Mouse (Mus musculus) MEL (cell line): ENCODE measurements at regions not wholly inside any gene's neighbourhood (a gene's known extent, or its start where the extent isn't known, plus 50 kb on each side); places are given as distances from the start of the nearest gene placed in this dataset.
"Not testable (repeated sequence)": the region's sequence is repeated elsewhere in the genome, so short reads cannot be mapped to it uniquely, and the experiment has no call there.

Experiments used
- DNase-seq: peaks from one replicate; pipeline ENCODE4 v3.0.0; 2011; ENCODE audit warnings: low read depth, low spot score
- H3K27ac ChIP-seq: 2 replicates; pipeline ENCODE4 v1.5.1; 2012; ENCODE audit warnings: low read depth, mild to moderate bottlenecking, control low read depth, low read length, moderate library complexity; ENCODE audit not compliant: control insufficient read depth
- H3K27me3 ChIP-seq, 2 experiments: fragments of 150-350 bp in 1 of 2; sonication (generic) in 1 of 2; 2 replicates each; pipeline ENCODE4 v1.6.1; 2012; ENCODE audit warnings: low read length in 2 of 2, mild to moderate bottlenecking in 2 of 2, improper control_type of control experiment in 1 of 2, moderate library complexity in 1 of 2; ENCODE audit not compliant: insufficient read depth in 2 of 2, control insufficient read depth in 1 of 2
- H3K36me3 ChIP-seq, 2 experiments: 2 replicates each; pipeline ENCODE4 v1.6.1; 2012 to 2014; ENCODE audit warnings: low read length in 2 of 2, improper control_type of control experiment in 1 of 2, inconsistent platforms in 1 of 2, mild to moderate bottlenecking in 1 of 2; ENCODE audit not compliant: insufficient read depth in 2 of 2, control insufficient read depth in 1 of 2
- H3K4me1 ChIP-seq, 2 experiments: fragments of 150-350 bp in 1 of 2; sonication (generic) in 1 of 2; 2 replicates each; pipeline ENCODE4 v1.6.1; 2012; ENCODE audit warnings: low read length in 2 of 2, improper control_type of control experiment in 1 of 2, mild to moderate bottlenecking in 1 of 2; ENCODE audit not compliant: insufficient read depth in 2 of 2, control insufficient read depth in 1 of 2
- H3K4me3 ChIP-seq, 2 experiments: fragments of 150-350 bp in 1 of 2; sonication (generic) in 1 of 2; 2 replicates each; pipeline ENCODE4 v1.5.1; 2012; ENCODE audit warnings: low read depth in 2 of 2, low read length in 2 of 2, mild to moderate bottlenecking in 2 of 2, moderate library complexity in 2 of 2, control low read depth in 1 of 2, improper control_type of control experiment in 1 of 2; ENCODE audit not compliant: control insufficient read depth in 1 of 2, insufficient read depth in 1 of 2
- H3K79me2 ChIP-seq: 2 replicates; pipeline ENCODE4 v1.6.1; 2012; ENCODE audit warnings: mild to moderate bottlenecking, low read length, moderate library complexity; ENCODE audit not compliant: control insufficient read depth, poor library complexity, insufficient read depth
- H3K9ac ChIP-seq: 2 replicates; pipeline ENCODE4 v1.6.1; 2012; ENCODE audit warnings: low read depth, mild to moderate bottlenecking, control low read depth, low read length, moderate library complexity; ENCODE audit not compliant: control insufficient read depth, poor library complexity, severe bottlenecking
- H3K9me3 ChIP-seq: fragments of 150-350 bp; sonication (generic); replicated peaks from 2 replicates; pipeline ENCODE4 v1.6.1; 2012; ENCODE audit warnings: mild to moderate bottlenecking, low read length, improper control_type of control experiment, moderate library complexity; ENCODE audit not compliant: insufficient read depth
- BHLHE40 ChIP-seq: IDR thresholded peaks from 2 replicates; pipeline ENCODE4 v1.6.1; 2012; ENCODE audit warnings: low read depth, mild to moderate bottlenecking, inconsistent platforms, low read length, improper control_type of control experiment, borderline replicate concordance
- CHD1 ChIP-seq: IDR thresholded peaks from 2 replicates; pipeline ENCODE4 v1.6.1; 2012; ENCODE audit warnings: low read depth, mild to moderate bottlenecking, inconsistent platforms, low read length, improper control_type of control experiment
- E2F4 ChIP-seq: IDR thresholded peaks from 2 replicates; pipeline ENCODE4 v1.6.1; 2011; ENCODE audit warnings: low read depth, low read length, improper control_type of control experiment, borderline replicate concordance
- ELF1 ChIP-seq: IDR thresholded peaks from 2 replicates; pipeline ENCODE4 v1.6.1; 2014; ENCODE audit warnings: low read depth, mild to moderate bottlenecking, inconsistent platforms, low read length, improper control_type of control experiment, moderate library complexity
- ETS1 ChIP-seq: IDR thresholded peaks from 2 replicates; pipeline ENCODE4 v1.6.1; 2012; ENCODE audit warnings: low read depth, mild to moderate bottlenecking, inconsistent platforms, low read length, improper control_type of control experiment, moderate library complexity
- GABPA ChIP-seq: IDR thresholded peaks from 2 replicates; pipeline ENCODE4 v1.6.1; 2012; ENCODE audit warnings: low read depth, mild to moderate bottlenecking, inconsistent platforms, low read length, improper control_type of control experiment, moderate library complexity
- GATA1 ChIP-seq: IDR thresholded peaks from 2 replicates; pipeline ENCODE4 v1.6.1; 2011; ENCODE audit warnings: low read depth, low read length, improper control_type of control experiment
- HCFC1 ChIP-seq: IDR thresholded peaks from 2 replicates; pipeline ENCODE4 v1.6.1; 2012; ENCODE audit warnings: low read depth, mild to moderate bottlenecking, inconsistent platforms, low read length, improper control_type of control experiment, moderate library complexity
- KAT2A ChIP-seq: conservative IDR thresholded peaks from 2 replicates; pipeline ENCODE4 v1.6.1; 2012; ENCODE audit warnings: low read depth, low read length, improper control_type of control experiment, inconsistent platforms
- POLR2AphosphoS2 ChIP-seq: IDR thresholded peaks from 2 replicates; pipeline ENCODE4 v1.6.1; 2011; ENCODE audit warnings: low read length, improper control_type of control experiment
- RAD21 ChIP-seq: IDR thresholded peaks from 2 replicates; pipeline ENCODE4 v1.6.1; 2011; ENCODE audit warnings: mild to moderate bottlenecking, low read depth, low read length, improper control_type of control experiment
- SMC3 ChIP-seq: IDR thresholded peaks from 2 replicates; pipeline ENCODE4 v1.6.1; 2011; ENCODE audit warnings: low read depth, low read length, improper control_type of control experiment
- USF1 ChIP-seq: IDR thresholded peaks from 2 replicates; pipeline ENCODE4 v1.6.1; 2014; ENCODE audit warnings: low read depth, mild to moderate bottlenecking, inconsistent platforms, low read length, improper control_type of control experiment, moderate library complexity
- ZC3H11A ChIP-seq: IDR thresholded peaks from 2 replicates; pipeline ENCODE4 v1.6.1; 2012; ENCODE audit warnings: low read depth, mild to moderate bottlenecking, inconsistent platforms, low read length, improper control_type of control experiment
- ZKSCAN1 ChIP-seq: IDR thresholded peaks from 2 replicates; pipeline ENCODE4 v1.6.1; 2012; ENCODE audit warnings: low read depth, mild to moderate bottlenecking, inconsistent platforms, low read length, improper control_type of control experiment, moderate library complexity

DNA sequence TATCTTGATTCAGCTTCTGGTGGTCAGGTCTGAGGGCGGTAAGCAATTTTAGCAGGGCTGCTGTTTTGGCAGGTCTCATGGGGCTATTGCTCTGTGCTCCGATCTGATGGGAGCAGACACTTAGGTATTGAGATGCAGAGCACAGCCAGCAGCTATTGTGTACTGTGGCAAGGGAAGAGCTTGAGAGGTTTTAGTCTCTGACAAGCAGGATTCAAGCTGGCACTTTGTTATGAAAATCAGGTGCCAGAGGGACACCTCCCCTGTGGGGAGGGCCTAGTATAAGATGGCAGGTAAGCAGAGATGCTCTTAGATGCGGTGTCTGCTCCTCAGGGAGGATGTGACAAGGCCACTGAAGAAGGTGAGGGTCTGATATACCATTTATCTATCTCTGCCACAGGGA is 343.3 kb downstream of the Samd5 start:
- no peak overlapping the region for H3K9ac ChIP-seq
- H3K27me3 ChIP-seq = no peaks in the 10 kb centered on the region
- H3K79me2 ChIP-seq = no peaks in the 10 kb centered on the region
- no peak overlapping the region for H3K27ac ChIP-seq
- no peaks in the 10 kb centered on the region for H3K4me1 ChIP-seq
- no peak for DNase-seq
- H3K9me3 ChIP-seq = no peaks in the 10 kb centered on the region
- H3K4me3 ChIP-seq = no peak overlapping the region
- no peak for TF ChIP-seq E2F4
- TF ChIP-seq SMC3 = no peak
- no peak for TF ChIP-seq KAT2A
- TF ChIP-seq GABPA = no peak
- TF ChIP-seq CHD1 = no peak
- TF ChIP-seq ZKSCAN1 = no peak
- TF ChIP-seq ETS1 = no peak
- no peaks in the 10 kb centered on the region for H3K36me3 ChIP-seq

DNA sequence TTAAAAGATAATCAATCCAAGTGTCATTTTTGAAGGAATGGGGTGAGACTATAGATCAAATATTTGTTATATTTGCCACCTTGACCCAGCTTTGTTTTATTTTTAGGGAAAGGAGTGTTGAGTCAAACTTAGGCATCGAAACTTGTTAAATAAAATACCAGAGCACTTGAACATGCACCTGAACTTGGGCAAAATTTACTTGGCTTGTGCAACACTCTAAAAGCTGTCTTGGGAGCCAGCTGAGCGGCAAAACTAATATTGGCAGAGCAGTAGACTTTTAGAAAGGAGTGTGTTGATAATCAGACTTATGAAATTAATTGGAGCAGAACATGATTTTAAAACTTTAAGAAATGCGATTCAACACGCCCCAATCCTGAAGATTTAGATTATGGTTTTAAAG is 346.7 kb downstream of the Samd5 start:
- Histone ChIP-seq H3K27ac (no peak overlapping the region), H3K4me1 (no peaks in the 10 kb centered on the region), H3K9me3 (no peaks in the 10 kb centered on the region), H3K79me2 (no peaks in the 10 kb centered on the region), H3K4me3 (no peak overlapping the region), H3K9ac (no peak overlapping the region), H3K27me3 (no peaks in the 10 kb centered on the region), H3K36me3 (no peaks in the 10 kb centered on the region)
- no peak for DNase-seq
- no peak for TF ChIP-seq RAD21
- no peak for TF ChIP-seq POLR2AphosphoS2
- no peak for TF ChIP-seq USF1
- no peak for TF ChIP-seq SMC3
- TF ChIP-seq CHD1 = no peak
- TF ChIP-seq GATA1 = no peak
- no peak for TF ChIP-seq ELF1
- no peak for TF ChIP-seq E2F4
- no peak for TF ChIP-seq HCFC1
- TF ChIP-seq ZC3H11A = no peak
- no peak for TF ChIP-seq BHLHE40

DNA sequence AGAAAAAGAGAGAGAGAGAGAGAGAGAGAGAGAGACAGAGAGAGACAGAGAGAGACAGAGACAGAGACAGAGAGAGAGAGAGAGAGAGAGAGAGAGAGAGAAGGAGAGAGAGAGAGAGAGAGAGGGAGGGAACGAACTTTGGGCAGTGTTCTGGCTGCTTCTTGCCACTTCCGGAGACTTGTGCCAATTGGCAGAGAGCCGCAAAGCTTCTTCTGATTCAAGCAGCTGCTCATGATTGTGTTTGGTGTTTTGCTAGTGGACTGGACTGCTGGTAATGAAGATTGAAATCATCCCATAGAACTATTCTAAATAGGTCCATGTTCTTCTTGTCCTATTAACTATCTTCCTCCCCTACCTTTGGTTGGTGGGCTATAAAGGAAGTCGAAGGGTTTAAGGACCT is 347.1 kb downstream of the Samd5 start:
- not testable (repeated sequence) for H3K9me3 ChIP-seq, H3K4me3 ChIP-seq, H3K9ac ChIP-seq, H3K79me2 ChIP-seq, DNase-seq, H3K4me1 ChIP-seq, H3K27ac ChIP-seq, H3K36me3 ChIP-seq, H3K27me3 ChIP-seq
